Mouse (Mus musculus) gastrocnemius, adult 18-20 months (tissue): Measurements from ENCODE around the gene Prdm1. TPM values are rescaled to one million over a fixed set of nuclear protein-coding genes. Genes with fewer than 3 reads are reported as not detected.
A peak's percentile ranks its signal among the peaks of the same experiment; 100 is the strongest.

Source experiments
- DNase-seq: peaks from one replicate; pipeline ENCODE4 v3.0.0; 2021; ENCODE audit warnings: low spot score
- total RNA-seq, 2 experiments: library from RNA; stranded (reverse); gene quantifications; 2 replicates each; pipeline ENCODE4 v1.2.3; 2021

Gene Prdm1
- total RNA-seq, 2 experiments from 2014 or later: 0.16 to 0.43 TPM

GRCm38 (mm10) chr10:44493818-44494492 lies 34.3 kb downstream of the Prdm1 start:
- DNase-seq: no peak

- no peak for DNase-seq
Observed at GRCm38 (mm10) chr10:44492815-44493525, 35.3 kb downstream of the Prdm1 start.

- no peak for DNase-seq
Observed at GRCm38 (mm10) chr10:44490899-44491422, 37.3 kb downstream of the Prdm1 start.

- DNase-seq: no peak
Observed at GRCm38 (mm10) chr10:44487132-44487531, 41.2 kb downstream of the Prdm1 start.

- no peak for DNase-seq
Observed at GRCm38 (mm10) chr10:44484077-44484476, 44.2 kb downstream of the Prdm1 start.

- DNase-seq: no peak
Observed at GRCm38 (mm10) chr10:44483116-44483515, 45.2 kb downstream of the Prdm1 start.

- no peak for DNase-seq
Observed at GRCm38 (mm10) chr10:44481379-44481778, 46.9 kb downstream of the Prdm1 start.

- DNase-seq: no peak
Observed at GRCm38 (mm10) chr10:44479286-44479685, 49.0 kb downstream of the Prdm1 start.

- DNase-seq: no peak
Observed at GRCm38 (mm10) chr10:44478091-44478490, 50.2 kb downstream of the Prdm1 start.

GRCm38 (mm10) chr10:44477240-44477639 lies 51.1 kb downstream of the Prdm1 start:
- DNase-seq: no peak

GRCm38 (mm10) chr10:44476523-44476922 lies 51.8 kb downstream of the Prdm1 start:
- no peak for DNase-seq

- DNase-seq: no peak
Observed at GRCm38 (mm10) chr10:44475376-44475775, 52.9 kb downstream of the Prdm1 start.

- peak; percentile 12 for DNase-seq
Observed at GRCm38 (mm10) chr10:44474256-44474655, 54.0 kb downstream of the Prdm1 start.

- no peak for DNase-seq
Observed at GRCm38 (mm10) chr10:44465618-44466017, 62.7 kb downstream of the Prdm1 start.

- no peak for DNase-seq
Observed at GRCm38 (mm10) chr10:44464563-44464962, 63.7 kb downstream of the Prdm1 start.

GRCm38 (mm10) chr10:44463856-44464255 lies 64.4 kb downstream of the Prdm1 start:
- DNase-seq: no peak

- no peak for DNase-seq
Observed at GRCm38 (mm10) chr10:44462351-44462750, 66.0 kb downstream of the Prdm1 start.

GRCm38 (mm10) chr10:44461063-44461462 lies 67.2 kb downstream of the Prdm1 start:
- no peak for DNase-seq

GRCm38 (mm10) chr10:44460095-44460810 lies 68.0 kb downstream of the Prdm1 start:
- DNase-seq: peak; percentile 54

- no peak for DNase-seq
Observed at GRCm38 (mm10) chr10:44459321-44460000, 68.8 kb downstream of the Prdm1 start.

- DNase-seq: peak; percentile 19
Observed at GRCm38 (mm10) chr10:44458534-44459315, 69.6 kb downstream of the Prdm1 start.
